Mouse (Mus musculus) erythroblast, embryonic 14.5 days (primary cell): ENCODE data around the gene Msl2.

Experiments
- GATA1 ChIP-seq: IDR thresholded peaks from 2 replicates; pipeline ENCODE4 v1.6.1; 2012; ENCODE audit warnings: low read length, inconsistent platforms, mixed read lengths
- TAL1 ChIP-seq: IDR thresholded peaks from 3 replicates; pipeline ENCODE4 v1.6.1; 2012; ENCODE audit warnings: low read length, inconsistent platforms, mixed read lengths

DNA sequence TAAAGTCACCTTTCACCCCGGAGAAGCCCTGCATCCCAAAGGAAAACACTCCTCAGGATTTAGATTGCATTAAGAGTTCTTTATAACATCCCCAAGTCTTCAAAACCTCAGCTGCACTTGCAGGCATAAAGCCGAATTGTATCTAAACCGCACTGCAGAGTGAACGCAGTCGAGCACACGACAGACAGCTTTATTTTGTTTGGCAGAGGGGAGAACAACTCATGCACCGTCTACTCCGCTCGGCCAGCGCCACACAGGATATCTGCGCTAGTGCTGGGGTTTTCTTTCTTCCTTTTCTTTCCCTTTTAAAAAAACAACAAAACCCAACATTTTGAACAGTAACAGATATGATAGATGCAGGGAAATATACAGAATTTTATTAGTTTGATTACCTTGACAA, 31.0 kb downstream of the Msl2 start:
- no peak for TF ChIP-seq GATA1
- TF ChIP-seq TAL1: no peak
